Mouse (Mus musculus): Measurements from ENCODE around the gene Rxfp4.

The Rxfp4 gene

GRCm38 (mm10) chr3:88653516-88654370, 801 bp upstream of the Rxfp4 start:
- intact Hi-C loops (cut with DNase I): no loop called here

GRCm38 (mm10) chr3:88651669-88652618, 998 bp downstream of the Rxfp4 start:
- intact Hi-C loops (cut with DNase I): no loop called here

- intact Hi-C loops (cut with DNase I): no loop called here
These were observed 2.0 kb downstream of the Rxfp4 start for GRCm38 (mm10) chr3:88650713-88651504.

- intact Hi-C loops (cut with DNase I): no loop called here
These were observed 3.0 kb downstream of the Rxfp4 start for GRCm38 (mm10) chr3:88649967-88650366.

- intact Hi-C loops (cut with DNase I): no loop called here
These were observed 3.8 kb downstream of the Rxfp4 start for GRCm38 (mm10) chr3:88649186-88649585.

- intact Hi-C loops (cut with DNase I): no loop called here
These were observed 4.3 kb downstream of the Rxfp4 start for GRCm38 (mm10) chr3:88648452-88649168.

- intact Hi-C loops (cut with DNase I): no loop called here
These were observed 5.0 kb downstream of the Rxfp4 start for GRCm38 (mm10) chr3:88647779-88648413.

- intact Hi-C loops (cut with DNase I): no loop called here
These were observed 5.9 kb downstream of the Rxfp4 start for GRCm38 (mm10) chr3:88647076-88647475.

- intact Hi-C loops (cut with DNase I): no loop called here
These were observed 6.4 kb downstream of the Rxfp4 start for GRCm38 (mm10) chr3:88646426-88646995.

GRCm38 (mm10) chr3:88645937-88646336, 7.0 kb downstream of the Rxfp4 start:
- intact Hi-C loops (cut with DNase I): no loop called here

GRCm38 (mm10) chr3:88643078-88643477, 9.9 kb downstream of the Rxfp4 start:
- intact Hi-C loops (cut with DNase I): no loop called here

GRCm38 (mm10) chr3:88640676-88641075, 12.3 kb downstream of the Rxfp4 start:
- intact Hi-C loops (cut with DNase I): no loop called here

- intact Hi-C loops (cut with DNase I): loop anchor here (2.0 kb wide), 2 partner anchors 14 to 32 kb away; no protein-coding TSS in a partner anchor
These were observed 13.7 kb downstream of the Rxfp4 start for GRCm38 (mm10) chr3:88639239-88639638.

GRCm38 (mm10) chr3:88637134-88637533, 15.8 kb downstream of the Rxfp4 start:
- intact Hi-C loops (cut with DNase I): no loop called here

- intact Hi-C loops (cut with DNase I): no loop called here
These were observed 16.4 kb downstream of the Rxfp4 start for GRCm38 (mm10) chr3:88636555-88636986.

- intact Hi-C loops (cut with DNase I): no loop called here
These were observed 17.3 kb downstream of the Rxfp4 start for GRCm38 (mm10) chr3:88635506-88636275.

GRCm38 (mm10) chr3:88633056-88633455, 19.9 kb downstream of the Rxfp4 start:
- intact Hi-C loops (cut with DNase I): no loop called here

GRCm38 (mm10) chr3:88631921-88632587, 20.9 kb downstream of the Rxfp4 start:
- intact Hi-C loops (cut with DNase I): no loop called here

Measured in adrenal gland (tissue).